Mouse (Mus musculus) limb, embryonic 13.5 days (tissue): Measurements from ENCODE around the gene Msmb. TPM values are rescaled to one million over a fixed set of nuclear protein-coding genes. Genes with fewer than 3 reads are reported as not detected.
"Not testable (repeated sequence)": the region's sequence is repeated elsewhere in the genome, so short reads cannot be mapped to it uniquely, and the experiment has no call there.

Experiments
- ATAC-seq: fragments of 200-750 bp; cut with Nextera tagmentation; 2 replicates; pipeline ENCODE4 v1.8.0; 2017; ENCODE audit warnings: low read depth, moderate number of reproducible peaks, moderate TSS enrichment; ENCODE audit not compliant: low FRiP score
- H3K27ac ChIP-seq: fragments of 300-500 bp; sonication (generic); 2 replicates; pipeline ENCODE4 v1.5.1; 2015; ENCODE audit warnings: inconsistent platforms, mild to moderate bottlenecking, moderate library complexity
- H3K27me3 ChIP-seq: fragments of 300-500 bp; sonication (generic); 2 replicates; pipeline ENCODE4 v1.6.1; 2015; ENCODE audit warnings: mild to moderate bottlenecking, inconsistent platforms
- H3K36me3 ChIP-seq: fragments of 300-500 bp; sonication (generic); 2 replicates; pipeline ENCODE4 v1.6.1; 2015; ENCODE audit warnings: inconsistent platforms, mild to moderate bottlenecking, moderate library complexity
- H3K4me1 ChIP-seq: fragments of 300-500 bp; sonication (generic); 2 replicates; pipeline ENCODE4 v1.6.1; 2015; ENCODE audit warnings: inconsistent platforms
- H3K4me2 ChIP-seq: fragments of 300-500 bp; sonication (generic); replicated peaks from 2 replicates; pipeline ENCODE4 v1.6.1; 2015; ENCODE audit warnings: inconsistent platforms, mild to moderate bottlenecking, moderate library complexity
- H3K4me3 ChIP-seq: fragments of 300-500 bp; sonication (generic); 2 replicates; pipeline ENCODE4 v1.5.1; 2015; ENCODE audit warnings: moderate library complexity, mild to moderate bottlenecking, inconsistent platforms
- H3K9ac ChIP-seq: fragments of 300-500 bp; sonication (generic); 2 replicates; pipeline ENCODE4 v1.6.1; 2015; ENCODE audit warnings: mild to moderate bottlenecking, inconsistent platforms
- H3K9me3 ChIP-seq: fragments of 300-500 bp; sonication (generic); 2 replicates; pipeline ENCODE4 v1.6.1; 2016; ENCODE audit warnings: inconsistent platforms
- WGBS: fragments of 180-500 bp; shearing (Covaris S2); methylation state at CpG from one replicate; pipeline ENCODE4 v1.1.7; 2015; 5-methylcytosine and 5-hydroxymethylcytosine counted together
- polyA plus RNA-seq: library from polyadenylated mRNA; unstranded; fragments of >200 nt; fragmentation: Nextera tagmentation; extraction: Ambion mirVana; gene quantifications from 2 replicates; pipeline ENCODE4 v1.2.1, GENCODE M21; 2015

Msmb gene
- polyA plus RNA-seq: not detected in 2 replicates

DNA sequence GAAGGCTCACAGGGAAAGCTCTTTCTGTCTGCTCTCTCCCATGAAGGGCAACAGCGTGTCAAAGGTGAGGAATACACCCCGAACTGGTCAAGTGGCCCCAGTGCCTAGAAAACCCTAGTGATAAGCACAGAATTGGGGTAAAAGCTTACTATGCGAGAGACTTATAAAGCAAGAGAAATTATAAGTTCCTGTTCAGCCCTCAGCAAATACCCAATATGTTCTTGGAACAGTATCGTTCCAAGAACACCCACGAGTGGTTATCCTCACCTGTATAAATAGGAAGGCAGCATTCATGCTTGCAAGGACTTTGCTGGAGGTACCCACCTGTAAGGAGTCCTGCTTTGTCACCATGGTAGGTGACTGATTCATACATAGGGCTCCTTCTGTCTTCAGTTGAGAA lies at the start of gene Msmb:
Gene Msmb, plus strand, starts transcription at position 301 of the 400 bp plus-strand sequence.
- Histone ChIP-seq H3K27ac (no peak within 1 kb of the TSS), H3K27me3 (no peaks in the 10 kb centered on the region), H3K4me3 (no peak within 1 kb of the TSS), H3K4me1 (no peaks in the 10 kb centered on the region), H3K9me3 (0 out of 2 replicates have a peak, but pooled peaks cover 2% of the 10 kb centered on the region), H3K4me2 (no peak within 1 kb of the TSS), H3K9ac (no peak within 1 kb of the TSS), H3K36me3 (no peaks in the 10 kb centered on the region)
- WGBS: 80% methylated on average over 5 of the region's 5 CpGs
- no peak for ATAC-seq

- Histone ChIP-seq H3K4me2 (no peak overlapping the region), H3K9me3 (no peaks in the 10 kb centered on the region), H3K9ac (no peak overlapping the region), H3K4me1 (peaks cover 16% of the 10 kb centered on the region; the same call in 1 of the 2 replicates), H3K27me3 (no peaks in the 10 kb centered on the region), H3K27ac (no peak overlapping the region), H3K36me3 (peaks cover 53% of the 10 kb centered on the region), H3K4me3 (no peak overlapping the region)
- 61% methylated on average over 1 of the region's 1 CpGs for WGBS
- no peak for ATAC-seq
These were observed 48.8 kb upstream of the Msmb start for GRCm38 (mm10) chr14:32093018-32093417.

DNA sequence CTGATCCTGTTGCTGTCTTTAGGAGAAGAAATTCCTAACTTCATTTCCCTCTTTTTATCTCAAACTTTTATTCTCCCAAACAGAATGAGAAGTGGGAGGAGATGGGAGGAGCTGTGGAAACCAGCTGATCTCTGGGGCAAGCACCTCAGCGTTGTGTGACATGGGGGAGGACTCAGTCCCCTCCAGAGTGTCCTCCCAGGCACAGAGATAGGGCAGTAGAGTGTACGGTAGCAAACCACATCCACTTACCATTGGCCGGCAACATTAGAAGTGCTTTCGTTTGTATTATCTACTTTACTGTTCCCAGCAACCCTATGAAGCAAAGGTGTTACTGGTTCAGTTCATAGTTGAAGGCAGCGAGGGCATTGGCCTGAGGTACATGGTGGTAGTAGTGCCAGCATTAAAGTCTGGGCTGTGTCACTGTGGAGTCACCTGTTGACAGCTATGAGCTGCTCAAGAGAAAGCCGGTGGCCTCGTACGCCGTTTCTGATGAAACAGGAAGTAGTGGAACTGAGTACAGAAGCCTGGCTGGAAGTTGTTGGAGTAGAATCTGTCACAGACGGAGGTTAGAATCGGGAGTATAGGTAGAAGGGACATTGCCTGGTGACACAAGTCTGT lies 48.2 kb upstream of the Msmb start:
- H3K4me3 ChIP-seq: no peak overlapping the region
- no peaks in the 10 kb centered on the region for H3K27me3 ChIP-seq
- no peak overlapping the region for H3K9ac ChIP-seq
- WGBS: 85% methylated on average over 11 of the region's 11 CpGs
- peaks cover 16% of the 10 kb centered on the region; the same call in 1 of the 2 replicates for H3K4me1 ChIP-seq
- no peak overlapping the region for H3K27ac ChIP-seq
- no peak overlapping the region for H3K4me2 ChIP-seq
- no peaks in the 10 kb centered on the region for H3K9me3 ChIP-seq
- ATAC-seq: no peak
- H3K36me3 ChIP-seq: peaks cover 59% of the 10 kb centered on the region

- Histone ChIP-seq H3K27me3 (no peaks in the 10 kb centered on the region), H3K9ac (no peak overlapping the region), H3K36me3 (peaks cover 80% of the 10 kb centered on the region), H3K4me1 (peaks cover 11% of the 10 kb centered on the region; the same call in 1 of the 2 replicates), H3K27ac (no peak overlapping the region), H3K4me2 (no peak overlapping the region), H3K4me3 (no peak overlapping the region), H3K9me3 (no peaks in the 10 kb centered on the region)
- 82% methylated on average over 5 of the region's 5 CpGs for WGBS
- ATAC-seq: no peak
These were observed 46.2 kb upstream of the Msmb start for GRCm38 (mm10) chr14:32095646-32096045.

DNA sequence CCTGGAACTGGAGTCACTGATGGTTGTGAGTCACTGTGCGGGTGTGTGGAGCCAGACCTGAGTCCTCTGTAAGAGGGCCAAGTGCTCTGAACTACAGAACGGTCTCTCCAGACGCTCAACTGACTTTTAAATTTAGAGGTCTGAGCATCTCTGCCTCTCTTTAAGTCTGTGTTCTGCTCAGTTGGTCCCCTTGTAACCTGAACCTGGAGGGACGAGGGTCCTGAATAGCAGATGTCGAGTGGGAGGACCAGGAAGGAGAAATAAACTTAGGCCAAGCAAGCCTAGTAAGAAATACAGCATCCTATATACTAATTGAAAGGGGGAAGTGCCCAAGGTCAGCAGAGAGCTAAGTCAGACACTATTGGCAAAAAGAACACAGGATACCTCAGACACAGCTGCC lies 45.1 kb upstream of the Msmb start:
- Histone ChIP-seq H3K36me3 (peaks cover 83% of the 10 kb centered on the region), H3K4me1 (no peaks in the 10 kb centered on the region), H3K27me3 (no peaks in the 10 kb centered on the region), H3K4me3 (no peak overlapping the region), H3K4me2 (no peak overlapping the region), H3K27ac (no peak overlapping the region), H3K9me3 (no peaks in the 10 kb centered on the region), H3K9ac (no peak overlapping the region)
- ATAC-seq: no peak
- 61% methylated on average over 5 of the region's 5 CpGs for WGBS

- Histone ChIP-seq H3K9ac (no peak overlapping the region), H3K27me3 (no peaks in the 10 kb centered on the region), H3K4me1 (no peaks in the 10 kb centered on the region), H3K27ac (no peak overlapping the region), H3K4me3 (no peak overlapping the region), H3K36me3 (peaks cover 84% of the 10 kb centered on the region), H3K4me2 (no peak overlapping the region), H3K9me3 (no peaks in the 10 kb centered on the region)
- no peak for ATAC-seq
- 91% methylated on average over 7 of the region's 7 CpGs for WGBS
These were observed 44.1 kb upstream of the Msmb start for GRCm38 (mm10) chr14:32097691-32098090.

- 89% methylated on average over 3 of the region's 3 CpGs for WGBS
- Histone ChIP-seq H3K27ac (no peak overlapping the region), H3K27me3 (no peaks in the 10 kb centered on the region), H3K9me3 (no peaks in the 10 kb centered on the region), H3K9ac (no peak overlapping the region), H3K4me2 (no peak overlapping the region), H3K4me3 (no peak overlapping the region), H3K4me1 (no peaks in the 10 kb centered on the region), H3K36me3 (peaks cover 79% of the 10 kb centered on the region)
- ATAC-seq: no peak
These were observed 42.9 kb upstream of the Msmb start for GRCm38 (mm10) chr14:32098951-32099350.

DNA sequence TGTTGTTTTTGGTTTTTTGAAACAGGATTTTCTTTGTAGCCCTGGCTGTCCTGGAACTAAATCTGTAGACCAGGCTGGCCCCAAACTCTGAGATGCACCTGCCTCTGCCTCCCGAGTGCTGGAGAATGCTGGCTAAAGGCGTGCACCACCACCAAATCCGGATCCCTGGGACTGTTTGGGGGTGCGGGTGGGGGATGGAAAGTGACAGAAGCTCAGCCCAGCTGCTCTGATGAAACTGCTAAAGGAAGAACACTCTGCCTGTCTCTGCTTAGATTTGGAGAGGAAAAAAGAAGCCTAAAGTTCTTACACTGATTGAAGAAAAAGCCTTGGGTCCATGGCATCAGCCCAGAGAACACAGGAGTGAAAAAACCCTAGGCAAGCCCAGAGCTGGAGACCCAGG lies 38.3 kb upstream of the Msmb start:
- Histone ChIP-seq H3K9ac (no peak overlapping the region), H3K4me3 (no peak overlapping the region), H3K9me3 (no peaks in the 10 kb centered on the region), H3K36me3 (peaks cover 40% of the 10 kb centered on the region), H3K27ac (no peak overlapping the region), H3K4me2 (no peak overlapping the region), H3K4me1 (no peaks in the 10 kb centered on the region), H3K27me3 (no peaks in the 10 kb centered on the region)
- no peak for ATAC-seq
- WGBS: 81% methylated on average over 4 of the region's 4 CpGs

DNA sequence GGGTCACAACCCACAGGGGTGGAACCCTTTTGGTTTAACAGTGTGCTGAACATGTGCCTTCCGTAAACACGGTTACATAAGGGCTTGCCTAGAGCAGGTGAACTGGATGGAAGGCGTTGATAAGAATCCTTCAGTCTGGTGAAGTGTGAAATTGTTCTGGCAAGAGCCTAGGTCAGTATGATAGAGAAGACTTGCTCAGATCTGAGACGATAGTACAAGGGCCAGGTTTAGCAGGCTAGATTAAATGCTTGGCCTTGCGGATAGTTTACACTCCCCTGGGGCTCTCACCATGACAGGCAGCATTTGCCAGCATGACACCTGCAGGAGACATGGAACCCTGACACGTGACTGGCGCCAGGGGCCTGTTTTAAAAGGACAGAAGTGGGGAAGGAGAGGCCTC lies 36.2 kb upstream of the Msmb start:
- ATAC-seq: no peak
- Histone ChIP-seq H3K4me3 (no peak overlapping the region), H3K4me1 (no peaks in the 10 kb centered on the region), H3K9me3 (no peaks in the 10 kb centered on the region), H3K27ac (no peak overlapping the region), H3K9ac (no peak overlapping the region), H3K36me3 (peaks cover 19% of the 10 kb centered on the region), H3K27me3 (no peaks in the 10 kb centered on the region), H3K4me2 (no peak overlapping the region)
- 64% methylated on average over 7 of the region's 7 CpGs for WGBS

DNA sequence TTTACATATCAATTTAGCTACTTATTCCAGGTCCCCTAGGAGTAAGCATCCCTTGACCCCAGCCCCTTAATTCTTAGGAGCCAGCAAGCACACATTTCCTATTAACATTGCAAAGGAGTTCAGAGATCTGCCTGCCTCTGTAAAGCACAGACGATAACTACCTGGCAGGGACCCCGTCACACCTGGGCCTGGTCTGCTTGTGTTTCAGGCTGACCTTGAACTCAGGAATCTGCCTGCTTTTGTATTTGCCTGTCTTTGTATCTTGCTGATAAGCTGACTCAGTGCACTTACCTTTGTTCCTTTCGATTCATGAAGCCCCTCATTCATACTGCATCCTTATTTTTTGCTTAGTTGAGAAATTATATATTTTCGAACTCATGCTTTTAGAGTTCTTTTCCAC lies 34.9 kb upstream of the Msmb start:
- Histone ChIP-seq H3K27me3 (no peaks in the 10 kb centered on the region), H3K36me3 (peaks cover 15% of the 10 kb centered on the region), H3K4me1 (no peaks in the 10 kb centered on the region), H3K27ac (no peak overlapping the region), H3K4me3 (no peak overlapping the region), H3K9ac (no peak overlapping the region), H3K4me2 (no peak overlapping the region), H3K9me3 (no peaks in the 10 kb centered on the region)
- ATAC-seq: no peak
- WGBS: 97% methylated on average over 4 of the region's 4 CpGs

- H3K36me3 ChIP-seq, H3K4me3 ChIP-seq, H3K9me3 ChIP-seq, ATAC-seq, H3K27ac ChIP-seq, H3K9ac ChIP-seq, H3K4me1 ChIP-seq, H3K4me2 ChIP-seq, H3K27me3 ChIP-seq: not testable (repeated sequence)
- 91% methylated on average over 10 of the region's 10 CpGs for WGBS
These were observed 29.7 kb upstream of the Msmb start for GRCm38 (mm10) chr14:32112124-32112523.

- Histone ChIP-seq H3K27ac (no peak overlapping the region), H3K9me3 (no peaks in the 10 kb centered on the region), H3K4me2 (no peak overlapping the region), H3K27me3 (no peaks in the 10 kb centered on the region), H3K4me1 (peaks cover 8% of the 10 kb centered on the region), H3K36me3 (no peaks in the 10 kb centered on the region), H3K4me3 (no peak overlapping the region), H3K9ac (no peak overlapping the region)
- 33% methylated on average over 11 of the region's 11 CpGs for WGBS
- no peak for ATAC-seq
These were observed 20.6 kb upstream of the Msmb start for GRCm38 (mm10) chr14:32120940-32121919.
